Mouse (Mus musculus) brown adipose tissue, adult 24 weeks (tissue): ENCODE data around the gene Tspan9. TPM values are rescaled to one million over a fixed set of nuclear protein-coding genes. Genes with fewer than 3 reads are reported as not detected.

Experiments
- H3K27ac ChIP-seq: fragments of 200-500 bp; replicated peaks from 2 replicates; pipeline ENCODE4 v1.5.1; 2012; ENCODE audit warnings: low read depth, mild to moderate bottlenecking, low read length
- H3K4me1 ChIP-seq: fragments of 200-500 bp; 2 replicates; pipeline ENCODE4 v1.6.1; 2012; ENCODE audit warnings: low read length, mixed read lengths; ENCODE audit not compliant: control insufficient read depth, insufficient read depth, insufficient read length
- H3K4me3 ChIP-seq: fragments of 200-500 bp; 2 replicates; pipeline ENCODE4 v1.5.1; 2012; ENCODE audit warnings: low read depth, mild to moderate bottlenecking, low read length, moderate library complexity; ENCODE audit not compliant: insufficient read depth
- polyA plus RNA-seq: library from polyadenylated mRNA; stranded (reverse); fragments of >200 nt; gene quantifications from 2 replicates; pipeline ENCODE4 v1.2.4, GENCODE M21; 2012; ENCODE audit not compliant: missing spikeins, insufficient read depth, insufficient read length

Gene Tspan9
- polyA plus RNA-seq, 1 experiment = 7.5 TPM

- Histone ChIP-seq H3K4me1 (no peaks in the 10 kb centered on the region), H3K4me3 (no peak overlapping the region), H3K27ac (no peak overlapping the region)
Observed at GRCm38 (mm10) chr6:128058157-128058556, 85.2 kb downstream of the Tspan9 start.

- no peak overlapping the region for H3K4me3 ChIP-seq
- peaks cover 3% of the 10 kb centered on the region; the same call in 1 of the 2 replicates for H3K4me1 ChIP-seq
- H3K27ac ChIP-seq = no peak overlapping the region
Observed at GRCm38 (mm10) chr6:128053000-128053732, 90.2 kb downstream of the Tspan9 start.

- H3K4me1 ChIP-seq = peaks cover 7% of the 10 kb centered on the region; the same call in 1 of the 2 replicates
- H3K27ac ChIP-seq = no peak overlapping the region
- no peak overlapping the region for H3K4me3 ChIP-seq
Observed at GRCm38 (mm10) chr6:128047671-128048070, 95.7 kb downstream of the Tspan9 start.

- Histone ChIP-seq H3K4me1 (peaks cover 11% of the 10 kb centered on the region; the same call in 1 of the 2 replicates), H3K4me3 (no peak overlapping the region), H3K27ac (no peak overlapping the region)
Observed at GRCm38 (mm10) chr6:128047239-128047638, 96.2 kb downstream of the Tspan9 start.

GRCm38 (mm10) chr6:128046799-128047198, 96.6 kb downstream of the Tspan9 start:
- no peak overlapping the region for H3K27ac ChIP-seq
- peaks cover 14% of the 10 kb centered on the region; the same call in 1 of the 2 replicates for H3K4me1 ChIP-seq
- no peak overlapping the region for H3K4me3 ChIP-seq

GRCm38 (mm10) chr6:128044691-128045090, 98.7 kb downstream of the Tspan9 start:
- Histone ChIP-seq H3K27ac (no peak overlapping the region), H3K4me1 (peaks cover 14% of the 10 kb centered on the region; the same call in 1 of the 2 replicates), H3K4me3 (no peak overlapping the region)

GRCm38 (mm10) chr6:128043486-128043885, 99.9 kb downstream of the Tspan9 start:
- Histone ChIP-seq H3K4me1 (peaks cover 13% of the 10 kb centered on the region), H3K27ac (no peak overlapping the region), H3K4me3 (no peak overlapping the region)

- H3K4me3 ChIP-seq = no peak overlapping the region
- H3K4me1 ChIP-seq = peaks cover 16% of the 10 kb centered on the region
- no peak overlapping the region for H3K27ac ChIP-seq
Observed at GRCm38 (mm10) chr6:128041836-128042235, 101.6 kb downstream of the Tspan9 start.

GRCm38 (mm10) chr6:128039077-128039766, 104.2 kb downstream of the Tspan9 start:
- Histone ChIP-seq H3K27ac (no peak overlapping the region), H3K4me1 (peaks cover 19% of the 10 kb centered on the region), H3K4me3 (no peak overlapping the region)

GRCm38 (mm10) chr6:128038568-128038967, 104.8 kb downstream of the Tspan9 start:
- Histone ChIP-seq H3K4me3 (no peak overlapping the region), H3K27ac (no peak overlapping the region), H3K4me1 (peaks cover 22% of the 10 kb centered on the region)

- Histone ChIP-seq H3K4me3 (no peak overlapping the region), H3K27ac (no peak overlapping the region), H3K4me1 (peaks cover 11% of the 10 kb centered on the region; the same call in 1 of the 2 replicates)
Observed at GRCm38 (mm10) chr6:128036597-128036996, 106.8 kb downstream of the Tspan9 start.

- H3K4me1 ChIP-seq = peaks cover 11% of the 10 kb centered on the region; the same call in 1 of the 2 replicates
- H3K27ac ChIP-seq = no peak overlapping the region
- H3K4me3 ChIP-seq = peak overlapping the region; percentile 61
Observed at GRCm38 (mm10) chr6:128035930-128036309, 107.5 kb downstream of the Tspan9 start.

- peaks cover 11% of the 10 kb centered on the region; the same call in 1 of the 2 replicates for H3K4me1 ChIP-seq
- peak overlapping the region; percentile 61 for H3K4me3 ChIP-seq
- no peak overlapping the region for H3K27ac ChIP-seq
Observed at GRCm38 (mm10) chr6:128035250-128035929, 108.0 kb downstream of the Tspan9 start.

- Histone ChIP-seq H3K4me1 (peaks cover 11% of the 10 kb centered on the region; the same call in 1 of the 2 replicates), H3K4me3 (peak overlapping the region; percentile 61), H3K27ac (no peak overlapping the region)
Observed at GRCm38 (mm10) chr6:128034317-128035249, 108.8 kb downstream of the Tspan9 start.
